Mouse (Mus musculus) urinary bladder, postnatal 14 days (tissue): ENCODE measurements at regions not wholly inside any gene's neighbourhood (a gene's known extent, or its start where the extent isn't known, plus 50 kb on each side); places are given as distances from the start of the nearest gene placed in this dataset.

Experiments
- DNase-seq: peaks from one replicate; pipeline ENCODE4 v3.0.0; 2021; ENCODE audit warnings: low spot score

- DNase-seq, result no peak
Observed at GRCm38 (mm10) chr1:73799246-73799645, 325.0 kb downstream of the Tns1 start.

- no peak for DNase-seq
Observed at GRCm38 (mm10) chr1:73797858-73798257, 326.4 kb downstream of the Tns1 start.

- no peak for DNase-seq
Observed at GRCm38 (mm10) chr1:73797413-73797812, 326.8 kb downstream of the Tns1 start.

- DNase-seq, result no peak
Observed at GRCm38 (mm10) chr1:73793871-73794270, 330.4 kb downstream of the Tns1 start.

GRCm38 (mm10) chr1:73793256-73793655 is 331.0 kb downstream of the Tns1 start:
- no peak for DNase-seq

GRCm38 (mm10) chr1:73792311-73792710 is 331.9 kb downstream of the Tns1 start:
- no peak for DNase-seq

GRCm38 (mm10) chr1:73787666-73788065 is 336.6 kb downstream of the Tns1 start:
- no peak for DNase-seq

GRCm38 (mm10) chr1:73787224-73787623 is 337.0 kb downstream of the Tns1 start:
- no peak for DNase-seq

- DNase-seq, result no peak
Observed at GRCm38 (mm10) chr1:73783303-73783702, 340.9 kb downstream of the Tns1 start.

GRCm38 (mm10) chr1:73782871-73783270 is 341.4 kb downstream of the Tns1 start:
- DNase-seq, result no peak

GRCm38 (mm10) chr1:73771773-73772172 is 352.5 kb downstream of the Tns1 start:
- DNase-seq, result peak; percentile 4

- no peak for DNase-seq
Observed at GRCm38 (mm10) chr1:73770631-73771030, 353.6 kb downstream of the Tns1 start.

GRCm38 (mm10) chr1:73764611-73765333 is 359.5 kb downstream of the Tns1 start:
- DNase-seq, result no peak

- DNase-seq, result no peak
Observed at GRCm38 (mm10) chr1:73758110-73759061, 365.9 kb downstream of the Tns1 start.

GRCm38 (mm10) chr1:73755791-73756190 is 368.5 kb downstream of the Tns1 start:
- no peak for DNase-seq

- no peak for DNase-seq
Observed at GRCm38 (mm10) chr1:73754928-73755327, 369.3 kb downstream of the Tns1 start.

GRCm38 (mm10) chr1:73753157-73753556 is 371.1 kb downstream of the Tns1 start:
- DNase-seq, result no peak

- DNase-seq, result no peak
Observed at GRCm38 (mm10) chr1:73748702-73749101, 375.5 kb downstream of the Tns1 start.

GRCm38 (mm10) chr1:73744555-73745234 is 379.6 kb downstream of the Tns1 start:
- no peak for DNase-seq

GRCm38 (mm10) chr1:73743737-73744554 is 380.3 kb downstream of the Tns1 start:
- DNase-seq, result no peak

- DNase-seq, result peak; percentile 40
Observed at GRCm38 (mm10) chr1:73737083-73737482, 387.2 kb downstream of the Tns1 start.

GRCm38 (mm10) chr1:73728377-73728776 is 395.9 kb downstream of the Tns1 start:
- DNase-seq, result no peak
